Mouse (Mus musculus) bone marrow, adult 2 months (tissue): ENCODE measurements around the gene Mbd3. TPM values are rescaled to one million over a fixed set of nuclear protein-coding genes. Genes with fewer than 3 reads are reported as not detected.

Experiments
- H3K27ac ChIP-seq: fragments of 200-500 bp; 2 replicates; pipeline ENCODE4 v1.5.1; 2012; ENCODE audit warnings: low read depth, mild to moderate bottlenecking, control low read depth, inconsistent platforms, low read length; ENCODE audit not compliant: control insufficient read depth, poor library complexity, insufficient read depth
- H3K4me1 ChIP-seq: fragments of 200-500 bp; 2 replicates; pipeline ENCODE4 v1.6.1; 2011; ENCODE audit warnings: low read length; ENCODE audit not compliant: control insufficient read depth, insufficient read depth
- H3K4me3 ChIP-seq: fragments of 200-500 bp; replicated peaks from 2 replicates; pipeline ENCODE3; 2011; ENCODE audit warnings: mild to moderate bottlenecking, low read depth, low read length, control low read depth; ENCODE audit not compliant: control insufficient read depth
- CTCF ChIP-seq: fragments of 200-500 bp; IDR thresholded peaks from 2 replicates; pipeline ENCODE4 v1.5.1; 2011; ENCODE audit warnings: low read length, control low read depth; ENCODE audit not compliant: control insufficient read depth, insufficient read depth
- POLR2A ChIP-seq: fragments of 200-500 bp; IDR thresholded peaks from 2 replicates; pipeline ENCODE4 v1.6.1; 2011; ENCODE audit warnings: low read depth, mild to moderate bottlenecking, control low read depth, low read length, borderline replicate concordance; ENCODE audit not compliant: control insufficient read depth
- WGBS: fragments of 180-500 bp; shearing (Covaris S2); methylation state at CpG from one replicate; pipeline ENCODE4 v1.1.7; 2018; 5-methylcytosine and 5-hydroxymethylcytosine counted together
- polyA plus RNA-seq: library from polyadenylated mRNA; stranded (reverse); fragments of >200 nt; gene quantifications from 2 replicates; pipeline ENCODE4 v1.2.4, GENCODE M21; 2011; ENCODE audit warnings: low replicate concordance; ENCODE audit not compliant: missing spikeins, insufficient read depth, insufficient read length

Mbd3 gene
- polyA plus RNA-seq, 1 experiment: 82.0 TPM

DNA sequence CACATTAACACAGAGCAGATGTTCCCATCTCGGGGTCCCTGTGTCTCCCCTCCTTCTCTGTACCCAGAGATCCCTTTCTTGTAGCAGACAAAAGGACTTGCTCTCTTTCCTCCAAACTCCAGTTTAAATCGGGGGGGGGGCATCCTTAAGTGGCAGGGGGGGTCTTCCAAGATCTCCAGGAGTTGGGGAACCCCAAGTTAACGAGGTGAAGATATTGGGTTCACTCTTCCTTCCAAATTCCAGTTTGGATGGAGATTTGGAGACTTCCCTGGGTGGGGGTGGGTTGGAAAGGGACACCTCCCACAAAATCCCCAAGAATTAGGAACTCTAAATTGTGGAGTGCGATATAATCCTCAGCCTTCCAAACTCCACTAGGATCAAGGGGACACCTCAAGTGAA is 33.0 kb upstream of the Mbd3 start:
- Histone ChIP-seq H3K4me1 (peaks cover 5% of the 10 kb centered on the region; the same call in 1 of the 2 replicates), H3K4me3 (peak overlapping the region; percentile 90), H3K27ac (peak overlapping the region; percentile 82)
- TF ChIP-seq POLR2A: no peak
- no peak for TF ChIP-seq CTCF
- 3% methylated on average over 4 of the region's 4 CpGs for WGBS

DNA sequence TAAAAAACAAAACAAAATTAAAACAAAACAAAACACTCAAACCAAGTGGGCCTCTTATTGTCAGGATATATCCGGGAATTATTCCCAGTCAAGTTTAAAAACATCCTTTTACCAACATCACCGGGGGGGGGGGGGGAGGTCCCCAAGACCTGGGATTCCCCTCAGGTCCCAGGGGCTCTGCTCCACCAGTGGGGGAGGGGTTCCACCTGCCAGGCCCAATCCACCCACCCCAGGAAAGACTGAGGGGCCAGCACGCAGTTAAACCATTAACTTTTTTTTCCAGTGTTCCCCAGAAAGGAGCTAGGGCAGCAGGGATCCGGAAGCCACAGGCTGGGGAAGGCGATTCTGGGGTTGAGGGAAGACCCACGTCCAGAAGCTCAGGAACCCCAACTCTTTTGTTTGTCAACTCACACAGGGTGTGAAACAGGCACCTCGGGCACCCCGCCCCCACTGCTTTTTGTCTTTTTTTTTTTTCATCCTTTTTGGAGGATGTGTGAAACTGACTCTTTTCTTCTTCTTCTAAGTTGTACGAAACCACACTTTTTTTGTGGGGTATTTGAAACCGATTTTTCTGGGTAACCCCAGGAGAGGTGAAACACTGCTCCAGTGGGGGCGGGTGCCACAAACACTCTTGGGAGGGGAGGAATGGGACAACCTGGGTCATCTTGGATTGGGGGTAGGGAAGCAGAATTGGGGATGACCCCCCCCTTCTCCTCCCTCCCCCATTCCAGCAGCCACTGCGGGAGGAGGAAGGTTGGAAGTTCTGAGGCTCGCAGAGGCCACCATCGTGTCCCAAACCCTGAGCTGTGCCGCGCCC is 32.4 kb upstream of the Mbd3 start:
- Histone ChIP-seq H3K27ac (peak overlapping the region; percentile 82), H3K4me1 (peaks cover 5% of the 10 kb centered on the region; the same call in 1 of the 2 replicates), H3K4me3 (peak overlapping the region; percentile 90)
- WGBS: 19% methylated on average over 16 of the region's 16 CpGs
- TF ChIP-seq CTCF (no peak), POLR2A (no peak)

- TF ChIP-seq POLR2A (no peak), CTCF (no peak)
- Histone ChIP-seq H3K4me3 (no peak overlapping the region), H3K27ac (peak overlapping the region; percentile 78), H3K4me1 (peaks cover 5% of the 10 kb centered on the region; the same call in 1 of the 2 replicates)
- WGBS: 61% methylated on average over 8 of the region's 8 CpGs
These were observed 31.1 kb upstream of the Mbd3 start for GRCm38 (mm10) chr10:80430375-80430980.

DNA sequence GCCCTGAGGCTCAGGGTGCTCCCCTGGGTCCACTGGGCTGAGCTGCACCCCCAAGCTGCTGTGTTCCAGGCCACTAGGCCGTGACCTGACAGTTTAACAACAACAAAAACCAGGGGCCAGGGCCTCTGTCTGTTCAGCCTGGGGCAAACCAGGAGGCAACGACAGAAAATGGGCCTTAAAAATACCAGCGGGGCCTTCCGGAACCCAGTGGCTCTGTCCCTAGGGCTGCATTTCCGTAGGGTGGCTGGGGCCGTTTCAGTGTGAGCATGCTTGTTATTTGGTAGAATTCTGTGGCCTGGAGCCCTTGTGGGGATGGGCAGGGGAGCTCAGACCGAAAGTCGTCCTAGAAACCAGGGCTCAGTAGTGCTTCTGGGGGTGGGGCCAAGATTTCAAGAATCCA is 30.4 kb upstream of the Mbd3 start:
- peak overlapping the region; percentile 78 for H3K27ac ChIP-seq
- WGBS: 82% methylated on average over 8 of the region's 8 CpGs
- no peak overlapping the region for H3K4me3 ChIP-seq
- H3K4me1 ChIP-seq: peaks cover 2% of the 10 kb centered on the region; the same call in 1 of the 2 replicates
- no peak for TF ChIP-seq CTCF

DNA sequence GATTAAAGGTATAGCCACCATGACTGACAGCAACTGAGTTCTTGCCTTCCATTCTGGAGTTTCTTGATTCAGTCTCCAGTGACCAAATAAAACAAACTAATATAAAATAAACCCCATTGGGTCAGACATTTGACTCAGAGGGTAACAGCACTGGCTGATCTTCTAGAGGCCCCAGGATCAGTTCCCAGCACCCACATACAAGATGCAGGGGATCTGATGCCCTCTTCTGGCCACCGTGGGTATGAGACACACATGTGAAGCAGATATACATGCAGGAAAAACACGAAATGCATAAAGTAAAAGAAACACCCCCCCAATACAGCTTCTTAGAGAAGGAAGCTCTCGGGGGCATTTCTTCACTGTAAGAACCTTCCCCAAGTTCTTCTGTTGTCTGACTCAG is 25.7 kb upstream of the Mbd3 start:
- Histone ChIP-seq H3K4me3 (no peak overlapping the region), H3K27ac (no peak overlapping the region), H3K4me1 (peaks cover 3% of the 10 kb centered on the region; the same call in 1 of the 2 replicates)
- TF ChIP-seq CTCF: no peak
- WGBS: 92% methylated on average over 3 of the region's 3 CpGs

- WGBS: 41% methylated on average over 4 of the region's 4 CpGs
- peak overlapping the region; percentile 38 for H3K27ac ChIP-seq
- TF ChIP-seq POLR2A: no peak
- TF ChIP-seq CTCF: no peak
- H3K4me3 ChIP-seq: no peak overlapping the region
- H3K4me1 ChIP-seq: peaks cover 3% of the 10 kb centered on the region; the same call in 1 of the 2 replicates
These were observed 24.2 kb upstream of the Mbd3 start for GRCm38 (mm10) chr10:80423562-80423961.

GRCm38 (mm10) chr10:80421651-80422472 is 22.5 kb upstream of the Mbd3 start:
- TF ChIP-seq POLR2A (peak; percentile 34; the same call in 1 of the 2 replicates), CTCF (no peak)
- Histone ChIP-seq H3K27ac (peak overlapping the region; percentile 89), H3K4me1 (peaks cover 3% of the 10 kb centered on the region; the same call in 1 of the 2 replicates), H3K4me3 (peak overlapping the region; percentile 23)
- 62% methylated on average over 9 of the region's 9 CpGs for WGBS

DNA sequence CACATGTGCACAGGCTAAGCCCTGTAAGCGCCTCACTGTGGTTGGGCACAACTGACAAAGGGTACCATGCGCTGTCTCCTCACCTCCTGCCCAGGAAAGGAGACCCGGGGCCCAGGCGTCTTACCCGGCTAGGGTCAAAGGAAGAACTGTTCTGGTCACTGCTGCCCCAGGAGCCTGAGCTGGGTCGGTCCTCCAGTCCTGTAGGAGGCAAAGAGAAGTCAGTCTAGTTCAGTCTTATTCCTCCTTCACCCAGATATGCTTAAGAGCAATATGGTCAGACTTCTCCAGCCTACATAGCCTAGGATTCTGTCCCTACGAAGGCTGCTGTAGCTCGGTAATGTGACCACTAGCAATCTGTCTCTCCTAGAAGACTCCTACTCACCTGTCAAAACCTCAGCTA is 21.9 kb upstream of the Mbd3 start:
- TF ChIP-seq CTCF: no peak
- TF ChIP-seq POLR2A: no peak

More for the DNA sequence above, 21.9 kb upstream of the Mbd3 start:
- peaks cover 3% of the 10 kb centered on the region; the same call in 1 of the 2 replicates for H3K4me1 ChIP-seq
- H3K27ac ChIP-seq: peak overlapping the region; percentile 89
- 87% methylated on average over 8 of the region's 8 CpGs for WGBS
- H3K4me3 ChIP-seq: peak overlapping the region; percentile 23
